11 mouse cellular contexts compared by ENCODE assay signal in genomic region chr11:76350931-76351623, GRCm38 (mm10). TPM values are rescaled to one million over a fixed set of nuclear protein-coding genes. Genes with fewer than 3 reads are reported as not detected.
A peak's percentile ranks its signal among the peaks of the same experiment; 100 is the strongest.
DNase-seq lines count a peak whose midpoint lies in the region; ATAC-seq and TF ChIP-seq lines count a peak whose summit lies in the region.
"Had no signal": no experiment of that assay in that cellular context is flagged by ENCODE, and none has a peak within 500 bp of the region (broad histone marks: within the 10 kb centered on the region; RNA-seq: fewer than 3 reads in every experiment).

No protein-coding gene starts in this region.

- 12% methylated on average over 10 of the region's 10 CpGs for WGBS in midbrain, embryonic 12.5 days
- WGBS in midbrain, postnatal 0 days: 21% methylated on average over 10 of the region's 10 CpGs
- WGBS in forebrain, embryonic 12.5 days: 9% methylated on average over 10 of the region's 10 CpGs
- WGBS in limb, embryonic 11.5 days: 11% methylated on average over 10 of the region's 10 CpGs

- H3K4me3 ChIP-seq in midbrain, embryonic 12.5 days: no peak overlapping the region
- H3K4me3 ChIP-seq in midbrain, postnatal 0 days (ENCODE audit: low read depth, low read length): no peak overlapping the region
- H3K4me3 ChIP-seq in forebrain, embryonic 12.5 days (replicated peaks): no peak overlapping the region
- no peak overlapping the region for H3K4me3 ChIP-seq in limb, embryonic 11.5 days (ENCODE audit: low read depth, low read length)
- H3K4me3 ChIP-seq: erythroblast, embryonic 14.5 days had no signal

- DNase-seq in midbrain, postnatal 0 days (ENCODE audit: low spot score): no peak
- DNase-seq in limb, embryonic 11.5 days (ENCODE audit: low spot score): no peak
- no peak for DNase-seq in left cerebral cortex, postnatal 10 days (ENCODE audit: extremely low spot score in 1 of 2, low spot score in 2 of 2)
- DNase-seq in cerebellum, postnatal 10 days: no peak
- no peak for DNase-seq in right cerebral cortex, adult 18-20 months
- DNase-seq in gastrocnemius, postnatal 14 days: no peak
- DNase-seq: right cerebral cortex, postnatal 25 days had no signal

- 0 out of 2 replicates have a peak overlapping the region, but pooled peaks have one; percentile 31 for H3K9ac ChIP-seq in midbrain, embryonic 12.5 days (replicated peaks)
- no peak overlapping the region for H3K9ac ChIP-seq in midbrain, postnatal 0 days (replicated peaks; ENCODE audit: low read length, poor library complexity, severe bottlenecking)
- no peak overlapping the region for H3K9ac ChIP-seq in forebrain, embryonic 12.5 days
- no peak overlapping the region for H3K9ac ChIP-seq in limb, embryonic 11.5 days (ENCODE audit: low read length)

- H3K9me3 ChIP-seq in midbrain, embryonic 12.5 days: no peaks in the 10 kb centered on the region
- no peaks in the 10 kb centered on the region for H3K9me3 ChIP-seq in midbrain, postnatal 0 days (ENCODE audit: low read length)
- H3K9me3 ChIP-seq in forebrain, embryonic 12.5 days: no peaks in the 10 kb centered on the region
- H3K9me3 ChIP-seq in limb, embryonic 11.5 days (ENCODE audit: control insufficient read depth, low read length): no peaks in the 10 kb centered on the region

- H3K36me3 ChIP-seq in midbrain, embryonic 12.5 days: no peaks in the 10 kb centered on the region
- H3K36me3 ChIP-seq in midbrain, postnatal 0 days (ENCODE audit: insufficient read depth, low read length): no peaks in the 10 kb centered on the region
- no peaks in the 10 kb centered on the region for H3K36me3 ChIP-seq in forebrain, embryonic 12.5 days (replicated peaks)
- H3K36me3 ChIP-seq in limb, embryonic 11.5 days (ENCODE audit: control insufficient read depth, insufficient read depth, low read length): no peaks in the 10 kb centered on the region

- peak overlapping the region; percentile 8 for H3K4me2 ChIP-seq in midbrain, embryonic 12.5 days (replicated peaks)
- no peak overlapping the region for H3K4me2 ChIP-seq in midbrain, postnatal 0 days (ENCODE audit: low read depth, low read length, poor library complexity, severe bottlenecking)
- no peak overlapping the region; the same call in 1 of the 2 replicates for H3K4me2 ChIP-seq in forebrain, embryonic 12.5 days
- no peak overlapping the region for H3K4me2 ChIP-seq in limb, embryonic 11.5 days (ENCODE audit: low read depth, severe bottlenecking)

- H3K27me3 ChIP-seq in midbrain, embryonic 12.5 days: no peaks in the 10 kb centered on the region
- no peaks in the 10 kb centered on the region for H3K27me3 ChIP-seq in midbrain, postnatal 0 days (ENCODE audit: insufficient read depth, low read length)
- no peaks in the 10 kb centered on the region for H3K27me3 ChIP-seq in forebrain, embryonic 12.5 days
- no peaks in the 10 kb centered on the region for H3K27me3 ChIP-seq in limb, embryonic 11.5 days (ENCODE audit: control insufficient read depth, insufficient read depth, low read length)

- H3K4me1 ChIP-seq in midbrain, embryonic 12.5 days: peaks cover 65% of the 10 kb centered on the region
- no peaks in the 10 kb centered on the region; the same call in 1 of the 2 replicates for H3K4me1 ChIP-seq in midbrain, postnatal 0 days (ENCODE audit: insufficient read depth, low read length)
- H3K4me1 ChIP-seq in forebrain, embryonic 12.5 days: peaks cover 71% of the 10 kb centered on the region
- peaks cover 49% of the 10 kb centered on the region for H3K4me1 ChIP-seq in limb, embryonic 11.5 days (ENCODE audit: control insufficient read depth, insufficient read depth, low read length)

- H3K27ac ChIP-seq in midbrain, embryonic 12.5 days (replicated peaks): peak overlapping the region; percentile 60
- H3K27ac ChIP-seq in midbrain, postnatal 0 days (ENCODE audit: low read depth, low read length): no peak overlapping the region
- peak overlapping the region; percentile 60 for H3K27ac ChIP-seq in forebrain, embryonic 12.5 days
- H3K27ac ChIP-seq in limb, embryonic 11.5 days (replicated peaks; ENCODE audit: low read depth, low read length): peak overlapping the region; percentile 42

- intact Hi-C loops in left cerebral cortex, postnatal 10 days (cut with DNase I): no loop called here
- intact Hi-C loops in gastrocnemius, postnatal 14 days (cut with DNase I; ENCODE audit: low total_unique reads): no loop called here

- no peak for ATAC-seq in midbrain, embryonic 12.5 days (ENCODE audit: low FRiP score, low read depth)
- no peak for ATAC-seq in midbrain, postnatal 0 days (ENCODE audit: low FRiP score)
- no peak for ATAC-seq in forebrain, embryonic 12.5 days (ENCODE audit: low FRiP score)
- no peak for ATAC-seq in limb, embryonic 11.5 days (ENCODE audit: insufficient number of reproducible peaks, low FRiP score, low TSS enrichment, low read depth)
- ATAC-seq: activated CD4-positive, CD25-positive, alpha-beta regulatory T cell, adult 4 months had no signal

- no peak for TF ChIP-seq CTCF in midbrain, postnatal 0 days (IDR thresholded peaks at IDR 0.05)

RNA-seq across cellular contexts. Expression of gene Nxn, which starts 47.9 kb away (rescaled TPM):
- polyA plus RNA-seq in midbrain, embryonic 12.5 days (2016; fragmentation: Nextera tagmentation; extraction: Ambion mirVana): 56.9 and 69.4 TPM in 2 replicates
- 25.2 and 32.2 TPM in 2 replicates for total RNA-seq in midbrain, postnatal 0 days (2014; rRNA removed)
- polyA plus RNA-seq in midbrain, postnatal 0 days (2015; fragmentation: Nextera tagmentation; extraction: Ambion mirVana): 13.7 and 15.2 TPM in 2 replicates
- 48.4 and 58.6 TPM in 2 replicates for polyA plus RNA-seq in forebrain, embryonic 12.5 days (2016; fragmentation: Nextera tagmentation; extraction: Ambion mirVana)
- polyA plus RNA-seq in limb, embryonic 11.5 days (2014; fragmentation: Nextera tagmentation; extraction: Ambion mirVana): 45.7 and 57.3 TPM in 2 replicates
- 10 to 100 TPM in 1 of 2 experiments, 1 to 10 TPM in 1; 8.5 to 13.2 TPM for total RNA-seq in left cerebral cortex, postnatal 10 days (2021)
- total RNA-seq in gastrocnemius, postnatal 14 days (2021): 10 to 100 TPM; 28.7 to 28.8 TPM

RNA-seq across cellular contexts. Expression of gene Timm22, which starts 55.7 kb away (rescaled TPM):
- polyA plus RNA-seq in midbrain, embryonic 12.5 days (2016; fragmentation: Nextera tagmentation; extraction: Ambion mirVana): 98.8 and 113 TPM in 2 replicates
- total RNA-seq in midbrain, postnatal 0 days (2014; rRNA removed): 26.6 and 38.0 TPM in 2 replicates
- 103 and 104 TPM in 2 replicates for polyA plus RNA-seq in midbrain, postnatal 0 days (2015; fragmentation: Nextera tagmentation; extraction: Ambion mirVana)
- 103 and 109 TPM in 2 replicates for polyA plus RNA-seq in forebrain, embryonic 12.5 days (2016; fragmentation: Nextera tagmentation; extraction: Ambion mirVana)
- polyA plus RNA-seq in limb, embryonic 11.5 days (2014; fragmentation: Nextera tagmentation; extraction: Ambion mirVana): 135 and 152 TPM in 2 replicates
- total RNA-seq in left cerebral cortex, postnatal 10 days (2021): 10 to 100 TPM; 42.6 to 44.1 TPM
- 10 to 100 TPM; 38.6 to 46.2 TPM for total RNA-seq in gastrocnemius, postnatal 14 days (2021)
